Mouse (Mus musculus) kidney, embryonic 15.5 days (tissue): ENCODE data around the gene Ccdc126. TPM values are rescaled to one million over a fixed set of nuclear protein-coding genes. Genes with fewer than 3 reads are reported as not detected.
A peak's percentile ranks its signal among the peaks of the same experiment; 100 is the strongest.
"Not testable (repeated sequence)": the region's sequence is repeated elsewhere in the genome, so short reads cannot be mapped to it uniquely, and the experiment has no call there.

Experiments
- ATAC-seq: fragments of 200-750 bp; cut with Nextera tagmentation; replicated peaks from 2 replicates; pipeline ENCODE4 v1.8.0; 2017; ENCODE audit warnings: moderate TSS enrichment; ENCODE audit not compliant: low FRiP score
- H3K27ac ChIP-seq: fragments of 300-500 bp; sonication (generic); 2 replicates; pipeline ENCODE4 v1.5.1; 2015; ENCODE audit warnings: mild to moderate bottlenecking, inconsistent platforms
- H3K27me3 ChIP-seq: fragments of 300-500 bp; sonication (generic); 2 replicates; pipeline ENCODE4 v1.6.1; 2015; ENCODE audit warnings: inconsistent platforms
- H3K36me3 ChIP-seq: fragments of 300-500 bp; sonication (generic); 2 replicates; pipeline ENCODE4 v1.6.1; 2015; ENCODE audit warnings: inconsistent platforms
- H3K4me1 ChIP-seq: fragments of 300-500 bp; sonication (generic); 2 replicates; pipeline ENCODE4 v1.6.1; 2015; ENCODE audit warnings: inconsistent platforms
- H3K4me2 ChIP-seq: fragments of 300-500 bp; sonication (generic); 2 replicates; pipeline ENCODE4 v1.6.1; 2015; ENCODE audit warnings: moderate library complexity, mild to moderate bottlenecking, inconsistent platforms
- H3K4me3 ChIP-seq: fragments of 300-500 bp; sonication (generic); replicated peaks from 2 replicates; pipeline ENCODE4 v1.5.1; 2015; ENCODE audit warnings: mild to moderate bottlenecking, inconsistent platforms
- H3K9ac ChIP-seq: fragments of 300-500 bp; sonication (generic); 2 replicates; pipeline ENCODE4 v1.6.1; 2015; ENCODE audit warnings: mild to moderate bottlenecking, inconsistent platforms
- H3K9me3 ChIP-seq: fragments of 300-500 bp; sonication (generic); replicated peaks from 2 replicates; pipeline ENCODE4 v1.6.1; 2016; ENCODE audit warnings: inconsistent platforms
- WGBS: fragments of 180-500 bp; shearing (Covaris S2); methylation state at CpG from one replicate; pipeline ENCODE4 v1.1.7; 2015; ENCODE audit warnings: mixed read lengths; 5-methylcytosine and 5-hydroxymethylcytosine counted together
- polyA plus RNA-seq: library from polyadenylated mRNA; unstranded; fragments of >200 nt; fragmentation: Nextera tagmentation; extraction: Ambion mirVana; gene quantifications from 2 replicates; pipeline ENCODE4 v1.2.1, GENCODE M21; 2015

Ccdc126 gene
- polyA plus RNA-seq: 11.4 and 12.8 TPM in 2 replicates

- ATAC-seq: peak; percentile 99
- under 1% methylated on average over 43 of the region's 47 CpGs for WGBS
- Histone ChIP-seq H3K27ac (peak within 1 kb of the TSS; percentile 85), H3K4me2 (peak within 1 kb of the TSS; percentile 62), H3K9ac (peak within 1 kb of the TSS; percentile 78), H3K27me3 (no peaks in the 10 kb centered on the region), H3K4me3 (peak within 1 kb of the TSS; percentile 72), H3K4me1 (peaks cover 11% of the 10 kb centered on the region), H3K36me3 (no peaks in the 10 kb centered on the region), H3K9me3 (no peaks in the 10 kb centered on the region)
Measured at GRCm38 (mm10) chr6:49318966-49319594, at the start of gene Ccdc126. Gene Ccdc126, plus strand, starts transcription at chr6:49319274.

- Histone ChIP-seq H3K27me3 (no peaks in the 10 kb centered on the region), H3K9me3 (no peaks in the 10 kb centered on the region), H3K4me2 (0 out of 2 replicates have a peak overlapping the region, but pooled peaks have one; percentile 9), H3K4me3 (no peak overlapping the region), H3K27ac (no peak overlapping the region), H3K9ac (no peak overlapping the region), H3K4me1 (no peaks in the 10 kb centered on the region), H3K36me3 (no peaks in the 10 kb centered on the region)
- no peak for ATAC-seq
- 53% methylated on average over 11 of the region's 11 CpGs for WGBS
Measured at GRCm38 (mm10) chr6:49269923-49270322, 49.2 kb upstream of the Ccdc126 start.

- H3K9me3 ChIP-seq: no peaks in the 10 kb centered on the region
- 74% methylated on average over 6 of the region's 6 CpGs for WGBS
- no peaks in the 10 kb centered on the region for H3K4me1 ChIP-seq
- H3K27me3 ChIP-seq: no peaks in the 10 kb centered on the region
- no peak overlapping the region for H3K9ac ChIP-seq
- H3K4me3 ChIP-seq: no peak overlapping the region
- no peak overlapping the region for H3K4me2 ChIP-seq
- no peaks in the 10 kb centered on the region for H3K36me3 ChIP-seq
- ATAC-seq: no peak
- H3K27ac ChIP-seq: no peak overlapping the region
Measured at GRCm38 (mm10) chr6:49271815-49272214, 47.3 kb upstream of the Ccdc126 start.

GRCm38 (mm10) chr6:49272863-49273262, 46.2 kb upstream of the Ccdc126 start:
- H3K4me1 ChIP-seq: no peaks in the 10 kb centered on the region
- no peaks in the 10 kb centered on the region for H3K9me3 ChIP-seq
- no peaks in the 10 kb centered on the region for H3K36me3 ChIP-seq
- no peak overlapping the region for H3K9ac ChIP-seq
- H3K4me3 ChIP-seq: no peak overlapping the region
- no peak for ATAC-seq
- H3K4me2 ChIP-seq: no peak overlapping the region
- no peak overlapping the region for H3K27ac ChIP-seq
- no peaks in the 10 kb centered on the region for H3K27me3 ChIP-seq
- WGBS: 87% methylated on average over 2 of the region's 2 CpGs

GRCm38 (mm10) chr6:49273934-49274333, 45.1 kb upstream of the Ccdc126 start:
- H3K9me3 ChIP-seq: no peaks in the 10 kb centered on the region
- WGBS: 44% methylated on average over 4 of the region's 4 CpGs
- no peaks in the 10 kb centered on the region for H3K27me3 ChIP-seq
- no peak for ATAC-seq
- H3K4me3 ChIP-seq: no peak overlapping the region
- no peaks in the 10 kb centered on the region for H3K36me3 ChIP-seq
- no peak overlapping the region for H3K4me2 ChIP-seq
- H3K9ac ChIP-seq: no peak overlapping the region
- H3K4me1 ChIP-seq: no peaks in the 10 kb centered on the region
- H3K27ac ChIP-seq: no peak overlapping the region

- H3K9me3 ChIP-seq: no peaks in the 10 kb centered on the region
- WGBS: 75% methylated on average over 9 of the region's 9 CpGs
- H3K27me3 ChIP-seq: no peaks in the 10 kb centered on the region
- H3K27ac ChIP-seq: no peak overlapping the region
- H3K4me2 ChIP-seq: no peak overlapping the region
- H3K36me3 ChIP-seq: no peaks in the 10 kb centered on the region
- H3K4me3 ChIP-seq: no peak overlapping the region
- H3K4me1 ChIP-seq: no peaks in the 10 kb centered on the region
- ATAC-seq: no peak
- no peak overlapping the region for H3K9ac ChIP-seq
Measured at GRCm38 (mm10) chr6:49274416-49275091, 44.5 kb upstream of the Ccdc126 start.

GRCm38 (mm10) chr6:49275296-49275695, 43.8 kb upstream of the Ccdc126 start:
- no peaks in the 10 kb centered on the region for H3K4me1 ChIP-seq
- ATAC-seq: no peak
- no peaks in the 10 kb centered on the region for H3K9me3 ChIP-seq
- H3K4me3 ChIP-seq: no peak overlapping the region
- H3K36me3 ChIP-seq: no peaks in the 10 kb centered on the region
- H3K27me3 ChIP-seq: no peaks in the 10 kb centered on the region
- H3K4me2 ChIP-seq: no peak overlapping the region
- H3K9ac ChIP-seq: no peak overlapping the region
- no peak overlapping the region for H3K27ac ChIP-seq
- 81% methylated on average over 7 of the region's 7 CpGs for WGBS

GRCm38 (mm10) chr6:49280942-49281341, 38.1 kb upstream of the Ccdc126 start:
- H3K36me3 ChIP-seq: no peaks in the 10 kb centered on the region
- H3K4me3 ChIP-seq: no peak overlapping the region
- H3K4me1 ChIP-seq: no peaks in the 10 kb centered on the region
- H3K27ac ChIP-seq: no peak overlapping the region
- no peaks in the 10 kb centered on the region for H3K9me3 ChIP-seq
- no peak for ATAC-seq
- no peak overlapping the region for H3K9ac ChIP-seq
- no peak overlapping the region for H3K4me2 ChIP-seq
- WGBS: 30% methylated on average over 1 of the region's 1 CpGs
- H3K27me3 ChIP-seq: no peaks in the 10 kb centered on the region

GRCm38 (mm10) chr6:49282122-49282521, 37.0 kb upstream of the Ccdc126 start:
- 88% methylated on average over 1 of the region's 1 CpGs for WGBS
- Histone ChIP-seq H3K9ac (no peak overlapping the region), H3K27ac (no peak overlapping the region), H3K9me3 (no peaks in the 10 kb centered on the region), H3K27me3 (no peaks in the 10 kb centered on the region), H3K4me1 (no peaks in the 10 kb centered on the region), H3K36me3 (no peaks in the 10 kb centered on the region), H3K4me3 (no peak overlapping the region), H3K4me2 (no peak overlapping the region)
- no peak for ATAC-seq

- Histone ChIP-seq H3K9ac (no peak overlapping the region), H3K4me2 (no peak overlapping the region), H3K27me3 (no peaks in the 10 kb centered on the region), H3K27ac (no peak overlapping the region), H3K4me3 (no peak overlapping the region), H3K9me3 (no peaks in the 10 kb centered on the region), H3K36me3 (no peaks in the 10 kb centered on the region), H3K4me1 (no peaks in the 10 kb centered on the region)
- ATAC-seq: no peak
Measured at GRCm38 (mm10) chr6:49298286-49298685, 20.8 kb upstream of the Ccdc126 start.

- not testable (repeated sequence) for H3K4me1 ChIP-seq, H3K9ac ChIP-seq, H3K27me3 ChIP-seq, H3K27ac ChIP-seq, H3K4me2 ChIP-seq, ATAC-seq, H3K4me3 ChIP-seq, H3K36me3 ChIP-seq, H3K9me3 ChIP-seq
- 68% methylated on average over 3 of the region's 3 CpGs for whole genome bisulfite sequencing
Measured at GRCm38 (mm10) chr6:49314821-49315220, 4.3 kb upstream of the Ccdc126 start.

- no peaks in the 10 kb centered on the region for H3K36me3 ChIP-seq
- peak overlapping the region; percentile 62 for H3K4me2 ChIP-seq
- peak overlapping the region; percentile 85 for H3K27ac ChIP-seq
- 11% methylated on average over 13 of the region's 13 CpGs for WGBS
- peaks cover 11% of the 10 kb centered on the region for H3K4me1 ChIP-seq
- H3K9ac ChIP-seq: peak overlapping the region; percentile 78
- H3K4me3 ChIP-seq: peak overlapping the region; percentile 72
- peak; percentile 31; the same call in 1 of the 2 replicates for ATAC-seq
- H3K9me3 ChIP-seq: no peaks in the 10 kb centered on the region
- no peaks in the 10 kb centered on the region for H3K27me3 ChIP-seq
Measured at GRCm38 (mm10) chr6:49319595-49320315, 681 bp downstream of the Ccdc126 start.
